Comparison of ENCODE assay signal across 9 mouse cellular contexts in the genomic region with DNA sequence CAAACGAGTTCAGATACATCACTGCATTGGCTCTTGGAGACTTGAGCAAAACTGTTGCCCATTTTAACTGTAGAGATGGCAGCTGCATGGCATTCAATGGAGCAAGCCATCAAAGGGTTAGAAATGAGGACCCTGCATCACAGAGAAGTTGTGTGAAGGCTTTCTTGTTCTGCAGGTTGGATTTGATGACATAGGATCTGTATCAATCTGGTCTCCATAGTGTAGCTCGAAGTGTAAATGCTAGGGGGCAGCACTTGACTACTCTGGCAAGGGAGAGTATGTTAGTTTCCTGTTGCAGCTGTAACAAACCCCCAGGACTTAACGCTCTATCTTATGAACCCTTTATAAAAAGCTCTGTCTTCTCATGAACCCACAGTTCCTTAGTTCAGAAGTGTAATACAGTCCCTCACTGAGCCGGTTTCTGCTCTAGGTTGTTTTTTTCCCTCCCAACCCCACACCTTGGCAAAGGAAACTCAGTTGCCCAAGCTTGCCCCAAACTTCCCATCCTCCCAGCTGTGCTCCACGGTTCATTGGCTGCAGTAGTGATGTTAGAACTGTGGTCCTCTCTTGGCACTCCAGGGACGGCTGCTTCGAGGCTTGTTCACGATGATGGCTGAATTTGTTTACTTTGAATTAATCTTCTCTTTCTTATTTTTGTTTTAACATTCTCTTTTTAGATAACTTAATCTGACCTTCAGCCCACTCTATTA.
DNase-seq lines count a peak whose midpoint lies in the region; ATAC-seq and TF ChIP-seq lines count a peak whose summit lies in the region.
"Had no signal": no experiment of that assay in that cellular context is flagged by ENCODE, and none has a peak within 500 bp of the region (broad histone marks: within the 10 kb centered on the region; RNA-seq: fewer than 3 reads in every experiment).

No protein-coding gene starts in this region.

- 71% methylated on average over 8 of the region's 8 CpGs for WGBS in forebrain, embryonic 10.5 days
- 35% methylated on average over 8 of the region's 8 CpGs for whole genome bisulfite sequencing in kidney, postnatal 0 days

- peak overlapping the region; percentile 79 for H3K27ac ChIP-seq in forebrain, embryonic 10.5 days
- H3K27ac ChIP-seq in kidney, postnatal 0 days, result no peak overlapping the region
- H3K27ac ChIP-seq: limb, embryonic 13.5 days had no signal

- no peaks in the 10 kb centered on the region for H3K79me3 ChIP-seq in C2C12 (ENCODE audit: low read depth)

- no peaks in the 10 kb centered on the region for H3K9me3 ChIP-seq in forebrain, embryonic 10.5 days
- H3K9me3 ChIP-seq in kidney, postnatal 0 days (replicated peaks; ENCODE audit: low read length), result no peaks in the 10 kb centered on the region
- H3K9me3 ChIP-seq: limb, embryonic 13.5 days had no signal

- H3K4me2 ChIP-seq in kidney, postnatal 0 days (ENCODE audit: low read length), result no peak overlapping the region
- H3K4me2 ChIP-seq: limb, embryonic 13.5 days had no signal

- no peak for ATAC-seq in kidney, postnatal 0 days (replicated peaks; ENCODE audit: low FRiP score, low read depth)

- no peak overlapping the region for H3K9ac ChIP-seq in kidney, postnatal 0 days (ENCODE audit: low read depth, low read length)
- H3K9ac ChIP-seq: limb, embryonic 13.5 days had no signal

- peak; percentile 45 for TF ChIP-seq CTCF in C2C12 (IDR thresholded peaks at IDR 0.05; ENCODE audit: control insufficient read depth, insufficient read depth, insufficient read length)
- TF ChIP-seq CTCF in kidney, postnatal 0 days (IDR thresholded peaks at IDR 0.05; ENCODE audit: low read depth), result peak; percentile 81

- peaks cover 5% of the 10 kb centered on the region for H3K79me2 ChIP-seq in C2C12 (ENCODE audit: control insufficient read depth, insufficient read depth)

- H3K36me3 ChIP-seq in C2C12 (ENCODE audit: control insufficient read depth, insufficient read depth), result no peaks in the 10 kb centered on the region
- H3K36me3 ChIP-seq in forebrain, embryonic 10.5 days (replicated peaks), result no peaks in the 10 kb centered on the region
- H3K36me3 ChIP-seq in kidney, postnatal 0 days (ENCODE audit: insufficient read depth, low read length), result no peaks in the 10 kb centered on the region
- H3K36me3 ChIP-seq: limb, embryonic 13.5 days had no signal

- no peak overlapping the region for H3ac ChIP-seq in C2C12 (ENCODE audit: control insufficient read depth, insufficient read length, low read depth)

- peaks cover 40% of the 10 kb centered on the region for H3K4me1 ChIP-seq in forebrain, embryonic 10.5 days
- no peaks in the 10 kb centered on the region; the same call in 1 of the 2 replicates for H3K4me1 ChIP-seq in kidney, postnatal 0 days (replicated peaks; ENCODE audit: insufficient read depth, low read length)

- H3K27me3 ChIP-seq in C2C12 (ENCODE audit: control insufficient read depth, insufficient read depth, insufficient read length), result no peaks in the 10 kb centered on the region
- H3K27me3 ChIP-seq in forebrain, embryonic 10.5 days (ENCODE audit: poor library complexity, severe bottlenecking), result no peaks in the 10 kb centered on the region
- H3K27me3 ChIP-seq in kidney, postnatal 0 days (ENCODE audit: insufficient read depth, low read length), result no peaks in the 10 kb centered on the region
- H3K27me3 ChIP-seq: limb, embryonic 13.5 days had no signal

- DNase-seq in layer of hippocampus, adult 11-12 months (ENCODE audit: low spot score), result peak; percentile 41
- no peak for DNase-seq in layer of hippocampus, postnatal 36 days
- peak; percentile 54 for DNase-seq in ZHBTc4 (ENCODE audit: low read depth, low spot score)
- peak; percentile 29 for DNase-seq in forebrain, embryonic 10.5 days (ENCODE audit: extremely low spot score, low spot score)
- peak; percentile 89 for DNase-seq in kidney, postnatal 0 days (ENCODE audit: low spot score)
- peak; percentile 40 for DNase-seq in ovary, postnatal 14 days (ENCODE audit: low spot score)
- DNase-seq in frontal cortex, postnatal 36 days (ENCODE audit: low spot score in 2 of 2), result no peak

- no peak overlapping the region for H3K4me3 ChIP-seq in C2C12 (ENCODE audit: insufficient read depth, poor library complexity, severe bottlenecking)
- no peak overlapping the region for H3K4me3 ChIP-seq in forebrain, embryonic 10.5 days
- H3K4me3 ChIP-seq in kidney, postnatal 0 days (replicated peaks; ENCODE audit: low read depth, low read length), result no peak overlapping the region
- H3K4me3 ChIP-seq: limb, embryonic 13.5 days had no signal

TF ChIP-seq in C2C12, 6 proteins besides CTCF, POLR2A, EP300 and RAD21:
- TF ChIP-seq MYOD1 (IDR thresholded peaks at IDR 0.05; ENCODE audit: control insufficient read depth, insufficient read length, low read depth) (no peak), USF1 (IDR thresholded peaks at IDR 0.05; ENCODE audit: low read depth) (no peak), CEBPB (IDR thresholded peaks at IDR 0.05; ENCODE audit: low read depth) (no peak), MYOG (IDR thresholded peaks at IDR 0.05; ENCODE audit: control insufficient read depth, extremely low read depth, insufficient read length) (no peak), MAX (IDR thresholded peaks at IDR 0.05) (no peak), FOSL1 (IDR thresholded peaks at IDR 0.05; ENCODE audit: insufficient read depth, low read length, poor library complexity, severe bottlenecking) (no peak)

Comparison
In these comparisons a context has a peak if more than half of its experiments do, and no peak if none do; other contexts are left out.
1. DNase-seq: peak in layer of hippocampus, adult 11-12 months (single experiment), ZHBTc4 (single experiment), forebrain, embryonic 10.5 days (single experiment), kidney, postnatal 0 days (single experiment) and ovary, postnatal 14 days (single experiment); none in layer of hippocampus, postnatal 36 days (0 of 2) and frontal cortex, postnatal 36 days (0 of 2).